Mouse (Mus musculus): ENCODE measurements around the gene Clcn3. TPM values are rescaled to one million over a fixed set of nuclear protein-coding genes. Genes with fewer than 3 reads are reported as not detected.

Gene Clcn3
- polyA plus RNA-seq, 1 experiment from 2014 or later: 32.7 TPM

DNA sequence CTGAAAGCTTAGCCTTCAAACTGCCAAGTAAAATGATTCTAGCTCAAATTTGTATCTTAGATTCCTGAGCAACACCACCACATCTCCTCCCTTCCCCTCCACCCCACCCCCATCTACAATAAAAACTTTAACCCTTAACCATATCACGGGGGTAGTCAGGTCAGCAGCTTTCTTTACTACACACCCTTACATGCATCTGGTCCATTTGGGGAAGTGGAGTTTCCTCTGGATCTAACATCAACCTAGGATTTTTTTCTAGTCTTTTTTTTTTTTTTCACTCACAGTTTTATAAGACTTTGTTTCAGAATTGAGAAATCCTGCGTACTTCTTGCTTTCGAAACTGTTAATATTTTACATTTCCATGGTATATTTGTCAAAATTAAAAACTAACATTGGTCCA is 20.3 kb downstream of the Clcn3 start:
- no peak overlapping the region for H3K9ac ChIP-seq (ENCODE audit: low read length)
- 75% methylated on average over 3 of the region's 3 CpGs for WGBS
- no peaks in the 10 kb centered on the region for H3K27me3 ChIP-seq (ENCODE audit: control insufficient read depth, insufficient read depth, low read length)
- no peaks in the 10 kb centered on the region for H3K36me3 ChIP-seq (ENCODE audit: control insufficient read depth, insufficient read depth, low read length)
- no peaks in the 10 kb centered on the region for H3K9me3 ChIP-seq (replicated peaks; ENCODE audit: control insufficient read depth, low read length)
- no peak overlapping the region for H3K4me3 ChIP-seq (replicated peaks; ENCODE audit: low read length)
- H3K27ac ChIP-seq (ENCODE audit: low read length): no peak overlapping the region
- no peak overlapping the region for H3K4me2 ChIP-seq (ENCODE audit: low read depth, low read length)
- H3K4me1 ChIP-seq (ENCODE audit: control insufficient read depth, insufficient read depth, low read length): peaks cover 7% of the 10 kb centered on the region; the same call in 1 of the 2 replicates
- no peak for ATAC-seq (ENCODE audit: insufficient read depth, low FRiP score)

DNA sequence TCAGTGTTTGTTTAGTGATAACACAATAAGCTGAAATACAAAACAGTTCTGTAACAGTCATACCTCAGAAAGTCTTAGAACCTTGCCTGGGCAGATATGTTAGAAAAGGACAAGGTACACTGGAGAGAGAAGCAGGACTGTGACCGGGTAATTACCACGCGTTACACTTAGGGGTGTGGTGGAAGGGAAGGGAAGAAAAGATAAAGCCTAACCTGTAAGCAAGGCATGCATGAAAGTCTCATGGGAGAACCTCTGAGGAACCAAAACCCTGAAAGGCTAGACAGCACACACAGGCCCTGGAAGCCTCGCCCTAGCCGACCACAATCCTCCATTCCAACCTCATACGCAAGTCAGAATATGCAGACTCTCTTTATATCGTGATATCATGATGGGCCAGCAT is 26.3 kb downstream of the Clcn3 start:
- H3K27ac ChIP-seq (ENCODE audit: low read length): peak overlapping the region; percentile 67
- H3K9ac ChIP-seq (ENCODE audit: low read length): no peak overlapping the region
- H3K4me1 ChIP-seq (ENCODE audit: control insufficient read depth, insufficient read depth, low read length): peaks cover 12% of the 10 kb centered on the region
- no peaks in the 10 kb centered on the region for H3K9me3 ChIP-seq (replicated peaks; ENCODE audit: control insufficient read depth, low read length)
- H3K4me2 ChIP-seq (ENCODE audit: low read depth, low read length): peak overlapping the region; percentile 24; the same call in 1 of the 2 replicates
- H3K4me3 ChIP-seq (replicated peaks; ENCODE audit: low read length): no peak overlapping the region
- no peaks in the 10 kb centered on the region for H3K36me3 ChIP-seq (ENCODE audit: control insufficient read depth, insufficient read depth, low read length)
- WGBS: 72% methylated on average over 7 of the region's 7 CpGs
- peak; percentile 75 for ATAC-seq (ENCODE audit: insufficient read depth, low FRiP score)
- no peaks in the 10 kb centered on the region for H3K27me3 ChIP-seq (ENCODE audit: control insufficient read depth, insufficient read depth, low read length)

DNA sequence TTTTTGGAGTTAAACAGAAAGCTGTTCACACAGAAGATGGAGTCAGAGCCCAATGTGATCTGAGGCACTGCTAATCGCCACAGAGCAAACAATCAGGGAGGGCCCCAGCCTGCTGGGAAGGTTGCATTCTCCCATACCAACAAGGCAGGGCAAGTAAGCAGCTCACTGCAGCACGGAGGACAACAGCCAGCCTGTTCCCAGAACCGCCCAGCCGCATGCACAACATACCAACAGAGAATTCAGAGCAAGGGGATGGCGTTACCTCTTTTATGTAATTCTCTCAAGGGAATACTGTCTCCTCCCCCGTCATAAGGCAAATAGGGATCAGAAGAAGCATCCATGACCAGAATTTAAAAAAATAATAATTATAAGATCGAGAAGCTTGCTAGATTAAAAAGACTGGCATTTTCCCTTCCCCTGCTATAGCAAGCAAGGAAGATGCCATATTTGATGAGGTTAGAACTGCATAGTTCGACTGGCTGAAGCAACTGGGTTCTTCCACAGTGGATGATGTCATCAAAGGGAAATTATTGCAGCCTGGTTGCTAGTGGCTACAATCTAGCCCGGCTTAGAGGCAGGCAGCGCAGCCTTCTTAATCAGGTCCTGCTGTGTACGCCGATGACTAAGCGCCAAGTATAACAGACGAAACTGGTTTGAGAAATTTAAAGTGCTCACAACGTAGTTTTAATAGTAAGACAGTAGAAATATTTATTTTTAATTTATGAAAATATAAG is 28.7 kb downstream of the Clcn3 start:
- peak overlapping the region; percentile 60 for H3K9ac ChIP-seq (ENCODE audit: low read length)

DNA sequence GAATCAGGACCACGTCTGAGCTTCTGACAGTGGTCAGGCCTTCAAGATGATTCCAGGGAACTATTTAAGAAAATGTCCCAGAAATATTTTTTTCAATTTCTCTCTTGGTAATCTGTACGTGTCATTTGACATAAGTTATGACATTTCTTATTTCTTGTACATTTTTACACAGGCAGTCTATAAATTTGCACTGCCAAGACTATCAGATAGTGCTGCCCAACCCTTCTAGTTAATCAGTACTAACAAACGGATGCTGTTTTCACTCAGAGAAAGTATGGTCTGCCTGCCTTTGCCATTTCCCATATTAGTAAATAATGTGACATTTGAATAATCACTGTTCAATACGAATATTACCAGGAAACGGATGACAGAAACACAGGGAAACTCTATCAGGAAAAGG is 30.3 kb downstream of the Clcn3 start:
- Histone ChIP-seq H3K9me3 (replicated peaks; ENCODE audit: control insufficient read depth, low read length) (no peaks in the 10 kb centered on the region), H3K27me3 (ENCODE audit: control insufficient read depth, insufficient read depth, low read length) (no peaks in the 10 kb centered on the region), H3K4me3 (replicated peaks; ENCODE audit: low read length) (no peak overlapping the region), H3K27ac (ENCODE audit: low read length) (no peak overlapping the region; the same call in 1 of the 2 replicates), H3K9ac (ENCODE audit: low read length) (no peak overlapping the region), H3K36me3 (ENCODE audit: control insufficient read depth, insufficient read depth, low read length) (no peaks in the 10 kb centered on the region), H3K4me1 (ENCODE audit: control insufficient read depth, insufficient read depth, low read length) (peaks cover 19% of the 10 kb centered on the region), H3K4me2 (ENCODE audit: low read depth, low read length) (no peak overlapping the region)
- WGBS: 49% methylated on average over 5 of the region's 5 CpGs
- ATAC-seq (ENCODE audit: insufficient read depth, low FRiP score): no peak

More for the DNA sequence above, 28.7 kb downstream of the Clcn3 start:
- ATAC-seq (ENCODE audit: insufficient read depth, low FRiP score): peak; percentile 94
- H3K36me3 ChIP-seq (ENCODE audit: control insufficient read depth, insufficient read depth, low read length): no peaks in the 10 kb centered on the region
- H3K4me2 ChIP-seq (ENCODE audit: low read depth, low read length): peak overlapping the region; percentile 70
- no peaks in the 10 kb centered on the region for H3K27me3 ChIP-seq (ENCODE audit: control insufficient read depth, insufficient read depth, low read length)
- H3K27ac ChIP-seq (ENCODE audit: low read length): peak overlapping the region; percentile 93
- WGBS: 5% methylated on average over 15 of the region's 15 CpGs
- peak overlapping the region; percentile 43 for H3K4me3 ChIP-seq (replicated peaks; ENCODE audit: low read length)
- H3K4me1 ChIP-seq (ENCODE audit: control insufficient read depth, insufficient read depth, low read length): peaks cover 19% of the 10 kb centered on the region
- no peaks in the 10 kb centered on the region for H3K9me3 ChIP-seq (replicated peaks; ENCODE audit: control insufficient read depth, low read length)

DNA sequence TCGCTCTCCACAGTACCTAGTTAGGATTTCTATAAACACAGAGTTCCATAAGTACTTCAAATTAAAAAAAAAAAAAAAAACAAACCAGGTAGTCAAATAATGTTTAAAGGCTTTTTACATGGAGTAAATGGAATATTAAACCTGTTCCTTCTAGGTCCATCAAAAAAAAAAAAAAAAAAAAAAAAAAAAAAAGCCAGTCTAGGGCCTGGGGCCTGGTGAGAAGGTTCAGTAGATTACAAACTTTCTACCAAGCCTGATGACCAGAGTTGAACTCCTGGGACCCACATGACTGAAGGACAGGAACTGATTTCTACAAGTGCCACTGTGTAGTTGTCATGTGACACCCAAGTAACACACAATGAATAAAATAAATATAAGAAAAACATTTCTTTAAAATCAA is 31.3 kb downstream of the Clcn3 start:
- WGBS: 88% methylated on average over 1 of the region's 1 CpGs
- Histone ChIP-seq H3K4me2 (ENCODE audit: low read depth, low read length) (no peak overlapping the region), H3K4me3 (replicated peaks; ENCODE audit: low read length) (no peak overlapping the region), H3K36me3 (ENCODE audit: control insufficient read depth, insufficient read depth, low read length) (no peaks in the 10 kb centered on the region), H3K27ac (ENCODE audit: low read length) (no peak overlapping the region), H3K9me3 (replicated peaks; ENCODE audit: control insufficient read depth, low read length) (no peaks in the 10 kb centered on the region), H3K4me1 (ENCODE audit: control insufficient read depth, insufficient read depth, low read length) (peaks cover 11% of the 10 kb centered on the region; the same call in 1 of the 2 replicates), H3K9ac (ENCODE audit: low read length) (no peak overlapping the region), H3K27me3 (ENCODE audit: control insufficient read depth, insufficient read depth, low read length) (no peaks in the 10 kb centered on the region)
- no peak for ATAC-seq (ENCODE audit: insufficient read depth, low FRiP score)

DNA sequence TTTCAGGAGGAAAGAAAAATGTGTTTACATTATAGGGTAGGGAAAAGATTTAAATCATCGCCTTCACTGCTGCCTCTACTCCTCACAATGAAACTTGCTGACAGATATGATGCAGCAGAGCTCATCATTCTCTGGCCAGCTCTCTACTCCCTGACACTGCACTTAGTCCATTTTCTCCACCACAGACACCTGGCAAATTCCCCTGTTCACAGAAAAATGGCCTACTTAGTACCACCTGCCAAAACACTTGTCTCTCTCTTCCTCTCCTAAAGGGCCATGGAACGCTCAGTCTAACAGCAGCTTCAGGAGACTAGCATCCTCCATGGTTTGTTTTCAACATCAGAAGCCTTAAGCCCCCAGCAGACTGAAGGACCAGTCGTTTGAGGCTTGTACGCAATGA is 31.8 kb downstream of the Clcn3 start:
- Histone ChIP-seq H3K4me1 (ENCODE audit: control insufficient read depth, insufficient read depth, low read length) (peaks cover 11% of the 10 kb centered on the region; the same call in 1 of the 2 replicates), H3K9me3 (replicated peaks; ENCODE audit: control insufficient read depth, low read length) (no peaks in the 10 kb centered on the region), H3K4me2 (ENCODE audit: low read depth, low read length) (no peak overlapping the region), H3K27me3 (ENCODE audit: control insufficient read depth, insufficient read depth, low read length) (no peaks in the 10 kb centered on the region), H3K4me3 (replicated peaks; ENCODE audit: low read length) (no peak overlapping the region), H3K27ac (ENCODE audit: low read length) (no peak overlapping the region), H3K9ac (ENCODE audit: low read length) (no peak overlapping the region), H3K36me3 (ENCODE audit: control insufficient read depth, insufficient read depth, low read length) (no peaks in the 10 kb centered on the region)
- WGBS: 50% methylated on average over 4 of the region's 4 CpGs
- no peak for ATAC-seq (ENCODE audit: insufficient read depth, low FRiP score)

DNA sequence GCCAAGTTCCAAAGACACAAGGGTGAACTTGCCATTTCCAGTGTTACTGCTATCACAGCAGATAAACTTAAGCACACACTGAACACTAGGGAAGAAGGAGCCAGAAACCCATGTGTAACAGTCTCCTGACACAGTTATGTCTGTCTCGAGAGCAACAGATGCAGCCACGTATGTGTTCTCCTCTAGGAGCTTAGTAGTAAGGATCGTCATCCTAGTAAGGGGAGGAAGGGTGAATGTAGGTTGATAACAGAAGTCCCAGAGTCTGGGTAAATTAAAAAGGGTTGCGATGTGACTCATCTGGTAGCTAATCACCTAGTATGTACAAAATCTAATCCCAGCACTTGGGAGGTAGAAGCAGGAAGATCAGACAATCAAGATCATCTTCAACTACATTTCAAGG is 33.2 kb downstream of the Clcn3 start:
- no peak overlapping the region for H3K9ac ChIP-seq (ENCODE audit: low read length)
- H3K36me3 ChIP-seq (ENCODE audit: control insufficient read depth, insufficient read depth, low read length): no peaks in the 10 kb centered on the region
- WGBS: 64% methylated on average over 4 of the region's 4 CpGs
- no peaks in the 10 kb centered on the region for H3K9me3 ChIP-seq (replicated peaks; ENCODE audit: control insufficient read depth, low read length)
- H3K27me3 ChIP-seq (ENCODE audit: control insufficient read depth, insufficient read depth, low read length): no peaks in the 10 kb centered on the region
- H3K4me1 ChIP-seq (ENCODE audit: control insufficient read depth, insufficient read depth, low read length): peaks cover 11% of the 10 kb centered on the region; the same call in 1 of the 2 replicates
- ATAC-seq (ENCODE audit: insufficient read depth, low FRiP score): no peak
- H3K4me3 ChIP-seq (replicated peaks; ENCODE audit: low read length): no peak overlapping the region
- no peak overlapping the region for H3K27ac ChIP-seq (ENCODE audit: low read length)
- H3K4me2 ChIP-seq (ENCODE audit: low read depth, low read length): no peak overlapping the region

DNA sequence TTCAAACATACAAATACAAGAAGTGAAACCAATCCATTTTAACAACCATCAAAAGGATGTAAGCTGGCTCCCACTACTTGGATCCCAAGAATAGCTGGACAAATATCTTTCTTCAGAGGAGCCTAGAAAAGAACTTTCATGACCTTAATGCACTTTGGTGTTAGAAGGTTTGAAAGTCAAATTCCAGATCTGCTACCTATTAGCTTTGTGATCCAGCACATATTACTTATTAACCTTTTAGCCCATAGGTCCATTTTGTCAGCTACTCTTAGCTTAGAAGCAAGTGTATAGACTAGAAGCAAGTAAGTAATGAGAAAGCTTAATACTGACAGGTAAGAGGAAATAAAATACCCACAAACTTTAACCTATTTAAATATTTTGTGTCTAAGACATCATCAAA is 35.6 kb downstream of the Clcn3 start:
- Histone ChIP-seq H3K9ac (ENCODE audit: low read length) (no peak overlapping the region), H3K4me3 (replicated peaks; ENCODE audit: low read length) (no peak overlapping the region), H3K4me2 (ENCODE audit: low read depth, low read length) (no peak overlapping the region), H3K36me3 (ENCODE audit: control insufficient read depth, insufficient read depth, low read length) (no peaks in the 10 kb centered on the region), H3K27me3 (ENCODE audit: control insufficient read depth, insufficient read depth, low read length) (no peaks in the 10 kb centered on the region), H3K4me1 (ENCODE audit: control insufficient read depth, insufficient read depth, low read length) (peaks cover 6% of the 10 kb centered on the region; the same call in 1 of the 2 replicates), H3K9me3 (replicated peaks; ENCODE audit: control insufficient read depth, low read length) (no peaks in the 10 kb centered on the region), H3K27ac (ENCODE audit: low read length) (no peak overlapping the region)
- no peak for ATAC-seq (ENCODE audit: insufficient read depth, low FRiP score)

DNA sequence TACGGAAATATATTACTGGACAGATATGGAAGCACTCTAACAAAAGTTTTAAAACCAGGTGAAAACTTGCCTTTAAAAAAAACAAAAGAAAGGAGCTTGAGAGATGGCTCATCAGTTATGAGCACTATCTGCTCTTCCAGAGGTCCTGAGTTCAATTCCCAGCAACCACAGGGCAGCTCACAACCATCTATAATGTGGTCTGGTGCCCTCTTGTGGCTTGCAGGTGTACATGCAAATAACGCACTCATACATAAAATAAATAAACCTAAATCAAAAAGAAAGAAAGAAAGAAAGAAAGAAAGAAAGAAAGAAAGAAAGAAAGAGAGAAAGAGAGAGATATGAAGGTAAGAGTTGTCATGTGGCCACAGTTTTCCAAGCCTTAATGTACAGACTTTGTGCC is 40.2 kb downstream of the Clcn3 start:
- no peak overlapping the region for H3K4me3 ChIP-seq (replicated peaks; ENCODE audit: low read length)
- no peak overlapping the region for H3K9ac ChIP-seq (ENCODE audit: low read length)
- ATAC-seq (ENCODE audit: insufficient read depth, low FRiP score): no peak

More for the DNA sequence above, 40.2 kb downstream of the Clcn3 start:
- H3K36me3 ChIP-seq (ENCODE audit: control insufficient read depth, insufficient read depth, low read length): no peaks in the 10 kb centered on the region
- H3K4me1 ChIP-seq (ENCODE audit: control insufficient read depth, insufficient read depth, low read length): no peaks in the 10 kb centered on the region
- H3K27ac ChIP-seq (ENCODE audit: low read length): no peak overlapping the region
- no peaks in the 10 kb centered on the region for H3K27me3 ChIP-seq (ENCODE audit: control insufficient read depth, insufficient read depth, low read length)
- H3K9me3 ChIP-seq (replicated peaks; ENCODE audit: control insufficient read depth, low read length): no peaks in the 10 kb centered on the region
- no peak overlapping the region for H3K4me2 ChIP-seq (ENCODE audit: low read depth, low read length)
- 89% methylated on average over 2 of the region's 2 CpGs for WGBS
